Mouse (Mus musculus) embryo, embryonic 11 days (tissue): ENCODE measurements around the gene 3110082I17Rik.

ENCODE experiments used
- DNase-seq: peaks from one replicate; pipeline ENCODE4 v3.0.0-alpha.2; 2015

Gene 3110082I17Rik

DNA sequence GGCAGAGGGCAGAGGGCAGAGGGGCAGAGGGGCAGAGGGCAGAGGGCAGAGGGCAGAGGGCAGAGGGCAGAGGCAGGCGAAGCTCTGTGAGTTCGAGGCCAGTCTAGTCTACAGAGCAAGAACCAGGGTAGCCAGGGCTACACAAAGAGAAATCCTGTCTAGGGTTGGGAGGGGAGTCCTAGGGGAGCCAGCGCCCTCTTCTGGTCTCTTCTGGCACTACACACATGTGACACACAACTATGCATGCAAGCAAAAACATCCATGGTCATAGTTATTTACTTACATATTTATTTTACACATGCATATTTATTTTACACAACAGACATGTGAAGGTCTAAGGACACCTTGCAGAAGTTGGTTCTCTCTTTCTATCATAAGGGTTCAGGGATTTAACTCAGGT, 42.8 kb downstream of the 3110082I17Rik start:
- no peak for DNase-seq

DNA sequence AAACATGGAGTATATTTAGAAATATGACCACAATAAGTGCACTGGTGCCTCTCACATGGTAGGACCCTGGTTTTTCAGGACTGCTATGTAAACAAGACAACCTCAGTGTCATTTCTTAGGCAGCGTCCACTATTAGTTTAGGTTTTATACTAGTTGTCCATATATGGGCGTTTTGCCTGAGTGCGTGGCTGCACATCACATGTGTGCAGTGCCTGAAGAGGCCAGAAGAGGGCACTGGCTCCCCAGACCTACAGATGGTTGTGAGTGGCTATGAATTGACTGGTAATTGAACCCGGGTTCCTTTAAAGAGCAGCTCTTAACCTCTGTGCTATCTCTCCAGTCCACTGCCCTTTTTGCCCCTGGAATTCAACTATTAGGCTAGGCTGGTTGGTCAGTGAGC, 43.4 kb downstream of the 3110082I17Rik start:
- no peak for DNase-seq

DNA sequence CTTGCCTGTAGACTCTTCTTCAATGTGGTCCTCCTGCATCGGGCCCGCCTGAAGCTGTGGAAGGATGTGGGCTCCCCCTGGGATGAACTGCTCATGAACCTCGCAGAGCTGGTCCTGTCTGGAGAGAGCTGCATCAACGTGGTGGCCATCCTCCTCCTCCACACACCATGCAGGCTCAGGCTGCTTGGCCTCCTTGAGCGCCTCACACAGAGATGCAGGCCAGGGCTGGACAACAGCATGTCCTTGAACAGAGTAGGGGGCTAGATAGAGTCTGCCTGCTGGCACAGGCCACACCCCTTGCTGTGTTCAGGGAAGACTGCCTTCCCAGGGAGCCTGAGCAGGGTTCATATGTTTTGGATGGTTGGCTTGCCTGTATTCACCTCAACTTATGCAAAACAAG, 45.3 kb downstream of the 3110082I17Rik start:
- no peak for DNase-seq

- no peak for DNase-seq
Measured at GRCm38 (mm10) chr5:139413545-139413944, 46.8 kb downstream of the 3110082I17Rik start.

GRCm38 (mm10) chr5:139411665-139412314, 48.5 kb downstream of the 3110082I17Rik start:
- no peak for DNase-seq

DNA sequence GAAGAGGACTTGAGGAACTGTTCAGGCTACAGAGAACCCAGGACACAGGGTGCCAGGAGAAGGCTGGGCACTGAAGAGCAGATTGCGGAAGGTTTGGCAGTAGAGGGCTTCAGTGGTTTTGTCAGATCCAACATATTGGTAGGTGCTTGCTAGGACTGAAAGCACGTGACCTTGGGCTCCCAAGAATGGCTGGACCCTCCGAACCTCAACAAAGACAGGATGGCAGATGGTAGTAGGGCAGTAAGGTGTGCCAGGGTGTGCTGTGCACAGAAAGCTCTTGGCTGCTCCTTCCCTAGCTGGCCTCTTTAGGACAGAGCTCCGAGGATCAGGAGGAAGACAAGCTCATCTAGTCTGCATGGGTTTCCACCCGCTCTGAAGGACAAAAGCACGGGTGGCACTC, 49.2 kb downstream of the 3110082I17Rik start:
- no peak for DNase-seq

GRCm38 (mm10) chr5:139410056-139410455, 50.3 kb downstream of the 3110082I17Rik start:
- no peak for DNase-seq

DNA sequence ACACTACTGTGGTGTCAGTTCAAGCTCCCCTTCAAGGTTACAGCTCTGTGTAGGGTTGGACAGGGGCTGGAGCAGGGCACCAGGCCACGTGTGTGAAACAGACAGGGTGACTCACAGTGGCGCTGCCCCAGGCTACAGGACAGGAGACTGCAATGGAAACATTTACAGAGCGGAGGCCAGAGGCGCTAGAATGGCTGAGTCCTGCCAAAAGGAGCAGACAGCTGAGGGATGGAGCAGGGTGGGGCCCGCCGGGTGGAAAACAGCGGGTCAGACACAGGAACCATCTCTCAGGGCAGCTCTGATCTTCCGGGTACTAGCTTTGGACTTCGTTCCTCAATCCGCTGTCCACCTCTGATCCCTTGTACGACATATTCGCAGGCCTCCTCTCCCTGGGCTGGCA, 50.9 kb downstream of the 3110082I17Rik start:
- DNase-seq, result no peak

- DNase-seq, result no peak
Measured at GRCm38 (mm10) chr5:139408511-139408910, 51.8 kb downstream of the 3110082I17Rik start.

- DNase-seq, result no peak
Measured at GRCm38 (mm10) chr5:139407121-139407885, 53.0 kb downstream of the 3110082I17Rik start.

GRCm38 (mm10) chr5:139405953-139406352, 54.4 kb downstream of the 3110082I17Rik start:
- DNase-seq, result no peak

GRCm38 (mm10) chr5:139405478-139405877, 54.8 kb downstream of the 3110082I17Rik start:
- no peak for DNase-seq

GRCm38 (mm10) chr5:139404801-139405401, 55.4 kb downstream of the 3110082I17Rik start, which contains the start of gene C130050O18Rik:
Gene C130050O18Rik, plus strand, starts transcription at chr5:139405280.
- no peak for DNase-seq

DNA sequence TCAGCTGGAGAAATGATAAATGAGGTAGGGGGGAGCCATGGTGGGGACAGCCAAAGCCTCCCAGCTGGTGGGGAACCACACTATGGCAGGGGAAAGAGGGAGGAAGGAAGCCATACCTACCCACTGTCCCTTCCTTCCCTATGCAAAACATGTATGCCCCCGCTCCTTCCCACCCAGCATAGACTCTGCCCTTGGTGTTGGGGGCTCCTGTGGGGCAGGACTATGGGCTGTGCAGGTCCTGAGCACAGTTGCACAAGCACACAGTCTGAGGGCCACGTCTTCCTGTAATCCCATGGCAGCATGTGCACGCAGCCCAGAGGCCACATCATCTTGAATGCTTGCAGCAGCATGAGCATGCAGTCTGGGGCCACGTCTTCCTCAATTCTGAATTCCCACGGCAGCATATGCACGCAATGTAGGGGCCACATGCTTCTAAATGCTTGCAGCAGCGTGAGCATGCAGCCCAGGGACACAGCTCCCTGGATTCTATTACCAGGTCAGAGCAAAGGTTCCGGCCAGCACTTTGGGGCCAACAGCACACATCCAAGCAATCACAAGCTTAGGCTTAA, 56.6 kb downstream of the 3110082I17Rik start:
- DNase-seq, result no peak

- DNase-seq, result no peak
Measured at GRCm38 (mm10) chr5:139402106-139402505, 58.2 kb downstream of the 3110082I17Rik start.

GRCm38 (mm10) chr5:139399991-139400390, 60.3 kb downstream of the 3110082I17Rik start:
- no peak for DNase-seq

DNA sequence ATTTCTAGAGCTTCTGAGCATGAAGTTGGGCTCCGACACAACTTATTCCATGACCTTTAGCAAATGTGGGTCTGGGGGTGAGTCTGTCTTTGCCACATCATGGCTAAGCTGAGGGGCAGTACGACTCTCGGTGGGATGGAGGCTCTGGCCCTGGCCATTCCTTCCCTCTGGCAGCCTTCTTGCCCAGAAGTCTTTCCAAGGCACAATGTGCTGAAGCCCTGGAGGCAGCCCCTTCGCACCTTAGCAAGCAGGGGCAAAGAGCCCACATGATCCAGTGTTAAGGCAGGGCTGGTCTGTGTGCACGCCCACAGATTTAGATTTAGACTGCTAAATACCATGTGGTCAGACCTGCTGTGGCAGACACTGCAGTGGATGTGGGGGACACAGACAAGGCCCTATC, 61.5 kb downstream of the 3110082I17Rik start:
- no peak for DNase-seq

GRCm38 (mm10) chr5:139397959-139398753, 62.2 kb downstream of the 3110082I17Rik start:
- peak; percentile 83 for DNase-seq

GRCm38 (mm10) chr5:139397359-139397916, 62.9 kb downstream of the 3110082I17Rik start:
- no peak for DNase-seq

DNA sequence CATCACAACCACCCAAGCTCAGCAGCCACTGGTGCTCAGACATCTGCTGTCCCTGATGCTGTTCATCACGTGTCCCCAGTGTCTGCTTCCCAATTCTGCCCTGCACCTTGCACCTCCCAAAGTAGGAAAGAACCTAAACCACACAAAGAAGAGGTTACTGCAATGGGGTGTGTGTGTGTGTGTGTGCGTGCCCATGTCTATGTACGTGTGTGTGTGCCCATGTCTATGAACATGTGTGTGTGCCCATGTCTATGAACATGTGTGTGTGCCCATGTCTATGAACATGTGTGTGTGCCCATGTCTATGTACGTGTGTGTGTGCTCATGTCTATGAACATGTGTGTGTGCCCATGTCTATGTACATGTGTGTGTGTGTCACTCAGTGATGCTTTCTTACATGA, 64.8 kb downstream of the 3110082I17Rik start:
- no peak for DNase-seq

DNA sequence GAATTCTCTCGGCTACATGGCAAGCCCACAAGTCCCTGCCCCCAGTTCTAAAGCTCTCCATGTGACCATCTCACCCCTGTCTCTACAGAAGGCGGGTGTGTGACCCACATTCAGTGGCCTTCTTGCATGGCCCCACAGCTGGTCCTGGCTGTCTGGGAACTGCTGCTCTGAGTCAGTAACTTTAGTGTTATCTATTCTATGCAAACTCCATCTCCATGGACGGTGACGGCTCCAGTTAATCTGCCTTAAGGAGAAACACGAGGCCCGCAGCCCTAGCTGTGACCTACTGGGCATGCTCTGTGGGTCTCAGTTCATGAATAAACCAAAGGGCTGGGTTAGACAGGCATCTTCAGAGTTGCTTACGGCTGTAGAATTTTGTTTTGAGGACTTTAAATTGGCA, 65.9 kb downstream of the 3110082I17Rik start:
- DNase-seq, result no peak

GRCm38 (mm10) chr5:139393197-139393588, 67.1 kb downstream of the 3110082I17Rik start:
- no peak for DNase-seq
